Mouse (Mus musculus) liver, embryonic 15.5 days (tissue): Measurements from ENCODE around the gene Chst3. TPM values are rescaled to one million over a fixed set of nuclear protein-coding genes. Genes with fewer than 3 reads are reported as not detected.

Experiments used
- microRNA-seq: library from miRNA; unstranded; fragments of <30 nt; microRNA quantifications from one replicate; pipeline ENCODE4, GENCODE M21; 2016
- polyA plus RNA-seq: library from polyadenylated mRNA; unstranded; fragments of >200 nt; fragmentation: Nextera tagmentation; extraction: Ambion mirVana; gene quantifications from 2 replicates; pipeline ENCODE4 v1.2.1, GENCODE M21; 2015

The Chst3 gene
- polyA plus RNA-seq, 1 experiment from 2014 or later = 0.14 TPM

Small RNAs within 50 kb of the gene (microRNA-seq; reads per million reads assigned to microRNA genes)
- not detected for gene Gm22117

Other genes starting within 250 kb of the Chst3 start
- 15.7 and 16.5 TPM in 2 replicates for gene Ascc1, start 216.5 kb downstream of the Chst3 start, polyA plus RNA-seq
- gene Anapc16, start 216.1 kb downstream of the Chst3 start, polyA plus RNA-seq = 37.5 and 39.0 TPM in 2 replicates
- gene Spock2, start 113.0 kb downstream of the Chst3 start, polyA plus RNA-seq = 0.09 and 0.10 TPM in 2 replicates
- gene Psap, start 58.4 kb upstream of the Chst3 start, polyA plus RNA-seq = 73.5 and 76.0 TPM in 2 replicates
- gene Vsir, start 127.6 kb upstream of the Chst3 start, polyA plus RNA-seq = 11.0 and 11.4 TPM in 2 replicates
- 0.22 TPM in 1 of 2 replicates, not detected in the other for gene Gm17455, start 180.5 kb upstream of the Chst3 start, polyA plus RNA-seq